Mouse (Mus musculus) E14TG2a.4 (cell line): ENCODE data around the gene Gm26602.

Experiments used
- H3K27me3 ChIP-seq: 2 replicates; pipeline ENCODE4 v1.6.1; 2014; ENCODE audit warnings: low read length, control low read depth; ENCODE audit not compliant: insufficient read depth
- H3K36me3 ChIP-seq: 2 replicates; pipeline ENCODE4 v1.6.1; 2014; ENCODE audit warnings: low read length, control low read depth; ENCODE audit not compliant: insufficient read depth
- H3K4me1 ChIP-seq: replicated peaks from 2 replicates; pipeline ENCODE4 v1.6.1; 2014; ENCODE audit warnings: low read depth, low read length, control low read depth
- H3K4me3 ChIP-seq: replicated peaks from 2 replicates; pipeline ENCODE4 v1.5.1; 2014; ENCODE audit warnings: mild to moderate bottlenecking, low read length
- H3K9me3 ChIP-seq: 2 replicates; pipeline ENCODE4 v1.6.1; 2014; ENCODE audit warnings: low read length, control low read depth
- CTCF ChIP-seq: conservative IDR thresholded peaks from 2 replicates; pipeline ENCODE4 v1.5.1; 2014; ENCODE audit warnings: low read length
- NANOG ChIP-seq: IDR thresholded peaks from 2 replicates; pipeline ENCODE4 v1.6.1; 2014; ENCODE audit warnings: borderline replicate concordance, low read length, mixed read lengths
- POU5F1 ChIP-seq: IDR thresholded peaks from 2 replicates; pipeline ENCODE4 v1.6.1; 2014; ENCODE audit warnings: low read length, borderline replicate concordance

The Gm26602 gene

DNA sequence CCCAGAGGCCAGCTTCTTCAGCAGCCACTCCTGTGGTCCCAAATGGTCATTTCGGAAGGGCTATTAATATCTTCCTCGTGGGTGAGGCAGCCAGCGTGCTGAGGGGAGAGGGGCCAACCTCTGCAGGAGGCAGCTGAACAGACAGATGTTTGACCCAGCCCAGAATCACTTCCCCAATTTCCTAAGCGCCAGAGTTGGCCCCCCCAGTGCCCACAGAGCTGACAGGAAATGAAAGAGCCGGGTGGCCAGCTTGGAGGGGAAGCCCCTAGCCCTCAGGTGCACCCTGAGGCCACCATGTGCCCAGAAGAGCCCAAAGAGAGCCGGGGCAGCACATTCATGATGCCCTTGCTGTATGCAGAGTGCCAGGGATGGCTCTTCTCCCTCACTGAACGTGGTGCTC is 30.1 kb downstream of the Gm26602 start:
- TF ChIP-seq POU5F1: no peak
- TF ChIP-seq NANOG: no peak
- TF ChIP-seq CTCF: no peak
- H3K36me3 ChIP-seq: no peaks in the 10 kb centered on the region
- peaks cover 49% of the 10 kb centered on the region for H3K4me1 ChIP-seq
- H3K27me3 ChIP-seq: no peaks in the 10 kb centered on the region; the same call in 1 of the 2 replicates
- no peak overlapping the region for H3K4me3 ChIP-seq
- H3K9me3 ChIP-seq: no peaks in the 10 kb centered on the region

DNA sequence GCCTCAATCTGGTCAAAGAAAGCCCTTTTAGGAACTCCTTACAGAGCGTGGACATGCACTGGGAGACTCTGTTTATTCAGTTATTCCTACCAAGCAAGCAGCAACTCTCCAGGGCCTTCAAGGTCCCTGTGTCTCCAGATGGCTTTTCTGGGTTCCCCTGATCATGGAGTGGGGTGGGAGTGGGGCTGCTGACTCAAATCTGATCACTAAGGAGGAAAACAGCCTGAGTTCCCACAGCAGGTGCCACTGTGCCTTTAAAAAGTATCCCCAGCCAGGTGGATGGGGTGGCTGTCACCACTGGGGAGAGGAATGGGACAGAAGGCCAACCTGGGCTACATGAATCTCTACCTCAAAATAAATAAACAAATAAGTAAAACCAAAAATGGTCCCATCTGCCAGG is 32.3 kb downstream of the Gm26602 start:
- no peaks in the 10 kb centered on the region for H3K36me3 ChIP-seq
- no peaks in the 10 kb centered on the region for H3K9me3 ChIP-seq
- TF ChIP-seq POU5F1: no peak
- TF ChIP-seq CTCF: no peak
- no peak for TF ChIP-seq NANOG
- peaks cover 43% of the 10 kb centered on the region for H3K4me1 ChIP-seq
- H3K27me3 ChIP-seq: no peaks in the 10 kb centered on the region
- no peak overlapping the region for H3K4me3 ChIP-seq

DNA sequence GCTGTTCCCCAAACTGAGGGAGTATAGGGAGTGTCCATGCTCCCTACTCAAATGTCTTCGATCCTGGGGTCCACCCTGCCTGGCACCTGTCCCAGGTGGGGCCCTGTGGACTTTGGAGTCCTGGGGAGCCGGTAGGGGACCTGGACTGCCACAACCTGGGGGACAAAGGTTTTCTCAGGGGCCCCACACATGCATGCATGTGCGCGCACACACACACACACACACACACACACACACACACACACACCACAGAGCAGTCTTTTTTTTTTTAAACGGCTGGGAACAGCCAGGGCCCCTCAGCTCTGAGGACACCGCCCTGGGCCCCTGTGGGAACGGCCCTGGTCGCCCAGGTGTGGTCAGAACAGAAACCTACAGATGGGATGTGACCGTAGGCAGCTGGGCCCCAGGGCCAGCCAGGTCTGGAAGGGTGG is 32.8 kb downstream of the Gm26602 start:
- no peaks in the 10 kb centered on the region for H3K36me3 ChIP-seq
- H3K4me1 ChIP-seq: peaks cover 41% of the 10 kb centered on the region
- H3K9me3 ChIP-seq: no peaks in the 10 kb centered on the region
- no peak overlapping the region for H3K4me3 ChIP-seq
- no peaks in the 10 kb centered on the region for H3K27me3 ChIP-seq
- TF ChIP-seq POU5F1: no peak

DNA sequence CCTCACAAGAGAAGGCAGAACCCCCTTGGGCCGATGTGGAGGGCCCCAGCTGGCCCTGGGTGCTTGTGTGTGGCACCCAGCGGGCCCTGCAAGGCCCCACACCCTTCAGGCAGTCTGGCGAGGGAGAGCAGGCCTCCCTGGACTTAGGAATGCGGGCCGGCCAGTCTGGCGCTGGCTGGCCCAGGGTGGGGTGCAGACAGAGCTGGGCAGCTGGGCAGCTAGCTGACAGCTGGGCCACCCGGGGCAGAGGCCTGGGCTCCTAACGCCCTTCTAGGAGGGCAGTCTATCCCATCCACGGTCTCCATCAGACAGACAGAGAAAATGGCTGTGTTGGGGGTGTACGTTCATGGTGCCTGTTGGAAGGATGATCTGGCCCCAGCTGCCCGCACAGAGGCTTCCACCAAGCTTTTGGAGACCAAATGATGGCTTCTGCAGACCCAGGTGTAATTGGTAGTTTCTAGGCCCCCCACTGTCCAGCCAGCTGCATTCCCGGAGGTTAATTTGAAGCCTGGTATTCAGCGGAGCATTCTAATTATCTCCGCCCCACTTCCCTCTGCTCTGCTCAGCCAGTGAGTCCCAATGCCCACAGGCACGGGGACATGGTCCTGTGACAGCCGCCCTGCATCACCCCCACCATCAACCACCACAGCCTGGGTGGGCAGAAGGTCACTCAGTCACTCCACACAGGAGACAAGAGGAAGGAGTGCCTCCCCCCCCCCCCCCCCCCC is 35.0 kb downstream of the Gm26602 start:
- no peaks in the 10 kb centered on the region for H3K27me3 ChIP-seq
- peaks cover 11% of the 10 kb centered on the region; the same call in 1 of the 2 replicates for H3K36me3 ChIP-seq
- TF ChIP-seq POU5F1: no peak
- no peak for TF ChIP-seq NANOG
- TF ChIP-seq CTCF: no peak

DNA sequence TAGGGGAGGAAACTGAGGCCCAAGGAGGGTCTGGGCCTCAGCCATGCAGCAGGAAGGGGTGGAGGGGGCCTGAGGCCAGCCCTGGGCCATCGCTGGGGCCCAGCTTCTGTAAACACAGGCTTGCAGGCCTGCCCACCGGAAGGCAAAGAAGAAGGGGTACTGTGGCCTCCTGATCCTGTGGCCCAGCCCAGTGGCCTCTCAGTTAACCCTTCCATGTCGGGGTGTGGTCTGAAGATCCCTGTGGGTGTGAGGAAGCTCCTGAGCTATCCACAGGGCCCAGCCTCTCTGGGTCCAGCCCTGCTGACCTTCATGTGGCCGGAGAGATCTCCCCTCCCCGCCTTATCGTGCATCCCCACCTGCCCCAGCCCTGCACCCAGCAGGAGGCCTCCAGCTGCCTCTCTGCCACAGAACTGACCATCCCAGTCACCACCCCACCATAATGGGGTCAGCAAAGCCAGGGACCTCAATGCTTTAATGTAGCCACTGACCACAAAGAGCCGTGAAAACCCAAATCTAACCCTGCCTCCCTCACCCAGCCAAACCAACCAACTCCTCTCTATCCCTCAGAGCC is 36.2 kb downstream of the Gm26602 start:
- Histone ChIP-seq H3K36me3 (peaks cover 17% of the 10 kb centered on the region), H3K27me3 (no peaks in the 10 kb centered on the region), H3K9me3 (no peaks in the 10 kb centered on the region), H3K4me1 (peaks cover 51% of the 10 kb centered on the region), H3K4me3 (no peak overlapping the region)
- TF ChIP-seq NANOG (no peak), POU5F1 (no peak), CTCF (no peak)

More for the DNA sequence above, 35.0 kb downstream of the Gm26602 start:
- H3K4me3 ChIP-seq: no peak overlapping the region
- H3K9me3 ChIP-seq: no peaks in the 10 kb centered on the region
- H3K4me1 ChIP-seq: peaks cover 40% of the 10 kb centered on the region

DNA sequence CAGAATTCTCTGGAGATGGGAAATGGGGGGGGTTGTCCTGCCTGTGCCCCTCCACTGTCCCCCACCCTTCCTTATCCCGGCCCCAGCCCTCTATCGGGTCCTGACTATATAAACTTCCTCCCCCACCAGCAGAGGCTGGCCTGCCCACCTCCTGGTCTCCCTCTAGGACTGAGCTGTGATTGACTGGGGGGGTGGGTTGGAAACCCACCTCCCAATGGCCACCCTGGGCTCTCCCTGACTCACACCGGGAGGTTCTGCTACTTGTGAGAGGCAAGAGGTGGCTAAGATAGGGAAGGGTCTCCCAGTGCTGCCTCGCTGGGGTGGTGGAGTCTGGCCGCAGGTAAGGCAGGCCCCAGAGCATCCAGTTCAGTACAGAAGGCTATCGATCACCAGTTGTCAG is 36.8 kb downstream of the Gm26602 start:
- Histone ChIP-seq H3K4me1 (peaks cover 51% of the 10 kb centered on the region), H3K27me3 (no peaks in the 10 kb centered on the region), H3K9me3 (no peaks in the 10 kb centered on the region), H3K36me3 (peaks cover 17% of the 10 kb centered on the region), H3K4me3 (no peak overlapping the region)
- no peak for TF ChIP-seq POU5F1
- TF ChIP-seq CTCF: no peak
- no peak for TF ChIP-seq NANOG

DNA sequence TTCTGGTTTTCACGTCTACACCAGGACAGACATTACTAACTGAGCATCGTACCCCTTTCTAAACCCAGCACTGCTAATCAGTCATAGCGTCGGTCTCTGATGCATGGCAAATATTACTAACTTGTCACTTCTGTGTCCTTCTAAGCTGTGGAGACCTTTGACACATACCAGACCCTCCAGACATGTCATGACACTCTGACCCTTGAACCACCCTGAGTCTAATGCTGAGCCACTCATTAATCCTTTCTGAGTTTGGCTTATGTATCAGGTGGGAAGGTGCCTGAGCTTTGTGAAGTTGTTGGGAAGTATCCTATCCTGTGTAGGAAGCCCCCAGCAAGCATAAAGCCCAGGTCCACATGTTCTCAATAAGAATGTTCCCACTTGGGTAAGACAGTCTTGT is 39.2 kb downstream of the Gm26602 start:
- TF ChIP-seq POU5F1 (no peak), CTCF (no peak), NANOG (no peak)
- Histone ChIP-seq H3K9me3 (no peaks in the 10 kb centered on the region), H3K4me3 (no peak overlapping the region), H3K36me3 (peaks cover 17% of the 10 kb centered on the region), H3K4me1 (peaks cover 47% of the 10 kb centered on the region), H3K27me3 (no peaks in the 10 kb centered on the region)

DNA sequence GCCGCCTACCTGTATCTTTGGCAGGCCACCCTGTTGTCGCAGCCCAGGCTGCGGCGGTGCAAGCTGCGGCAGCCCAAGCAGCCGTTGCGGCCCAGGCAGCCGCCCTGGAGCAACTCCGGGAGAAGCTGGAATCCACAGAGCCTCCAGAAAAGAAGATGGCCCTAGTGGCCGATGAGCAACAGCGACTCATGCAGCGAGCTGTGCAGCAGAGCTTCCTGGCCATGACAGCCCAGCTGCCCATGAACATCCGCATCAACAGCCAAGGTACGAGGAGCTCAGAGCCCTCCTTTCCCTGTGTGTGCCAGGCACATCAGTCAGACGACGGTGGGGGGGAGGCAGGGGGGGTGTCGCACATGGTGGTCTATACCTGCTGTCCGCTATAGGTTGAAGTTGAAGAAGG is 40.0 kb downstream of the Gm26602 start:
- peak overlapping the region; percentile 45; the same call in 1 of the 2 replicates for H3K4me3 ChIP-seq
- no peak for TF ChIP-seq POU5F1
- no peak for TF ChIP-seq CTCF
- TF ChIP-seq NANOG: no peak
- no peaks in the 10 kb centered on the region for H3K27me3 ChIP-seq
- peaks cover 47% of the 10 kb centered on the region for H3K4me1 ChIP-seq
- H3K36me3 ChIP-seq: peaks cover 17% of the 10 kb centered on the region
- no peaks in the 10 kb centered on the region for H3K9me3 ChIP-seq

DNA sequence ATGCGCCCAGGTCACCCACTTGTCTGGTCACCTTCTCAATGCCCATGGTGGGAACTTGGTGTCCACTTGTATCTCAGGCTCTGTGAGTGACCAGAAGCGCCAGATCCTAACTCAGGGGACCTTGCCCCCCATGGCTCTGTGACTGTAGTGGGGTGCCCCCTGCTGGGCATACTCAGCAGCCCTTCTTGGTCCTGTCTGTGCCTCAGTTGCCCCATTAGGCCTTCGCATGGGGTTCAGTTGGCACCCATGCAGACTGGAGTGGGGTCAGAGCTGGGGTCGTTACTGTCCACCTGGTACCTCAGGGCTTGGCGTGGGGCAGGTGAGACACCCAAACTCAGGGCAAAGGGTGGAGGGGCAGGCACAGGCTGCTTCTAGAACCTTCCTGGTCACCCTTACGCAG is 43.3 kb downstream of the Gm26602 start:
- H3K36me3 ChIP-seq: peaks cover 17% of the 10 kb centered on the region
- H3K4me3 ChIP-seq: no peak overlapping the region
- H3K9me3 ChIP-seq: no peaks in the 10 kb centered on the region
- peaks cover 50% of the 10 kb centered on the region for H3K4me1 ChIP-seq
- peak; percentile 40 for TF ChIP-seq CTCF
- TF ChIP-seq NANOG: no peak
- no peak for TF ChIP-seq POU5F1
- no peaks in the 10 kb centered on the region for H3K27me3 ChIP-seq
